Mouse (Mus musculus): ENCODE measurements at regions not wholly inside any gene's neighbourhood (a gene's known extent, or its start where the extent isn't known, plus 50 kb on each side); places are given as distances from the start of the nearest gene placed in this dataset.
A peak's percentile ranks its signal among the peaks of the same experiment; 100 is the strongest.

DNA sequence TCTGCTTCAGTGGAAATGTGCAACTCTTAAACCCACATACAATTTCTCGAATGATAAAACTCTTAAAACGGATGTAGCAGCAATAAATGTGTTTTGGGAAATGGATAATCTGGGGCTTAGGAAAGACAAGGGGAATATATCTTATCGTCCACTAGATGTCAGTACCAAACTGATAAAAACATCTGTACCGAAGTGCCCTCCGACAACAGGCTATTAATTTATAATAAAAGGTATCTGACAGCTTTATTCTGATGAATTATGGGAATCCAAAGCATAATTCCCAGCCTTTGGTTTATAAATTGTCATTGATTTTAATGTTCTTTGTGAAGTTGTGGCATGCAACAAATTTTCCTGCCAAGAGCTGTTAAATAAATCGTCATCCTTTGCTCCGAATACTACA is 153.4 kb downstream of the Etnk1 start:
- H3K36me3 ChIP-seq (replicated peaks in 1 of 2; ENCODE audit: control insufficient read depth in 1 of 2, insufficient read depth in 1 of 2, low read length in 1 of 2): no peaks in the 10 kb centered on the region
- H3K4me1 ChIP-seq (ENCODE audit: control insufficient read depth in 1 of 2, insufficient read depth in 2 of 2): no peaks in the 10 kb centered on the region
- no peak overlapping the region for H3K9ac ChIP-seq (ENCODE audit: insufficient read depth, low read depth)
- H3K79me2 ChIP-seq (replicated peaks; ENCODE audit: control insufficient read depth, extremely low read depth, insufficient read depth, poor library complexity, severe bottlenecking): no peaks in the 10 kb centered on the region
- TF ChIP-seq CTCF (conservative IDR thresholded peaks at IDR 0.05 in 1 of 2, IDR thresholded peaks at IDR 0.05 in 1 of 2; ENCODE audit: low read depth in 2 of 2, low read length in 2 of 2) (peak in 1 of 2 experiments; percentile 56; a peak in 2 of 4 replicates), RAD21 (IDR thresholded peaks at IDR 0.05; ENCODE audit: low read depth, low read length) (peak; percentile 67), JUND (conservative IDR thresholded peaks at IDR 0.05; ENCODE audit: low read depth, low read length) (no peak), EP300 (IDR thresholded peaks at IDR 0.05; ENCODE audit: low read length) (no peak), NRF1 (IDR thresholded peaks at IDR 0.05; ENCODE audit: low read depth, low read length) (no peak)
- no peaks in the 10 kb centered on the region for H3K9me3 ChIP-seq (replicated peaks; ENCODE audit: low read length)
- H3K4me2 ChIP-seq (ENCODE audit: insufficient read depth, low read depth, poor library complexity, severe bottlenecking): no peak overlapping the region
- in situ Hi-C loops (cut with MboI; ENCODE audit: low pct_ligation_motif_present, low pct_unique_long_range_greater_than_20kb, low sequenced_read_pairs) (no loop called here), dilution Hi-C loops (cut with MboI; ENCODE audit: extremely low pct_ligation_motif_present, extremely low pct_unique_long_range_greater_than_20kb, low sequenced_read_pairs) (no loop called here)
- no peak overlapping the region for H3K4me3 ChIP-seq (replicated peaks in 1 of 3; ENCODE audit: low read depth in 2 of 3, low read length in 2 of 3, poor library complexity in 1 of 3)
- no peak overlapping the region for H3K27ac ChIP-seq (ENCODE audit: insufficient read depth, low read depth)
- no peaks in the 10 kb centered on the region for H3K27me3 ChIP-seq (replicated peaks)
- DNase-seq (ENCODE audit: extremely low read depth): peak; percentile 15

DNA sequence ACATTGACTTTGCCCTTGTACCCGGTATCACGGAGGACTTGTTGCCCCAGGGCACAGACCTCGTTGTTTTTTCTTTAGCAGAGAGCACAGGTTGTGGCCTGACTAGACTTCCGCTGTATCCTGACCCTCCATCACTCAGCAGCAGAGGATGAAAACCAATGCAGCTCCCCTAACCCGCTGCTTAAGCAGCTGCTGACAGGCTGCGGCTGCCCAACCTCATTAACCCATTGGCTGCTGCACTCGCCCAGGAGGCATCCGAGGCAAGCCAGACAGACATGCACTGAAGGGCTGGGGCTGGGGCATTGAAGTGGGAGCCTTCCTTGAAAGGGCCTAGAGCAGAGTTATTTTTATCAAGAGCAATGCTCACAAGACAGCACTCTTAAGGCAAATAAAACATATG is 157.6 kb downstream of the Etnk1 start:
- no peaks in the 10 kb centered on the region for H3K27me3 ChIP-seq (replicated peaks)
- no peaks in the 10 kb centered on the region for H3K9me3 ChIP-seq (replicated peaks; ENCODE audit: low read length)
- in situ Hi-C loops (cut with MboI; ENCODE audit: low pct_ligation_motif_present, low pct_unique_long_range_greater_than_20kb, low sequenced_read_pairs) (no loop called here), dilution Hi-C loops (cut with MboI; ENCODE audit: extremely low pct_ligation_motif_present, extremely low pct_unique_long_range_greater_than_20kb, low sequenced_read_pairs) (no loop called here)
- H3K9ac ChIP-seq (ENCODE audit: insufficient read depth, low read depth): no peak overlapping the region
- peaks cover 0 to 10% of the 10 kb centered on the region in 2 experiments; a peak in 2 of 4 replicates for H3K4me1 ChIP-seq (ENCODE audit: control insufficient read depth in 1 of 2, insufficient read depth in 2 of 2)
- no peak for DNase-seq (ENCODE audit: extremely low read depth)
- H3K27ac ChIP-seq (ENCODE audit: insufficient read depth, low read depth): no peak overlapping the region
- TF ChIP-seq ELF1 (IDR thresholded peaks at IDR 0.05; ENCODE audit: low read depth, low read length): no peak
- no peak for TF ChIP-seq ZMIZ1 (IDR thresholded peaks at IDR 0.05; ENCODE audit: low read depth, low read length)
- TF ChIP-seq USF2 (conservative IDR thresholded peaks at IDR 0.05; ENCODE audit: low read depth, low read length): no peak
- TF ChIP-seq TCF12 (IDR thresholded peaks at IDR 0.05; ENCODE audit: low read depth, low read length): no peak
- TF ChIP-seq HCFC1 (IDR thresholded peaks at IDR 0.05; ENCODE audit: low read depth, low read length): no peak
- no peak for TF ChIP-seq SMC3 (IDR thresholded peaks at IDR 0.05; ENCODE audit: low read depth, low read length)
- no peak for TF ChIP-seq MAFK (IDR thresholded peaks at IDR 0.05; ENCODE audit: insufficient replicate concordance, low read length)
- TF ChIP-seq RAD21 (IDR thresholded peaks at IDR 0.05; ENCODE audit: low read depth, low read length): no peak
- no peak for TF ChIP-seq IRF4 (IDR thresholded peaks at IDR 0.05; ENCODE audit: low read depth, low read length)
- TF ChIP-seq ZKSCAN1 (IDR thresholded peaks at IDR 0.05; ENCODE audit: borderline replicate concordance, low read depth, low read length): no peak
- TF ChIP-seq TBP (conservative IDR thresholded peaks at IDR 0.05; ENCODE audit: low read depth, low read length): no peak
- no peak for TF ChIP-seq GABPA (IDR thresholded peaks at IDR 0.05; ENCODE audit: insufficient replicate concordance, low read depth, low read length)
- H3K36me3 ChIP-seq (replicated peaks in 1 of 2; ENCODE audit: control insufficient read depth in 1 of 2, insufficient read depth in 1 of 2, low read length in 1 of 2): no peaks in the 10 kb centered on the region
- no peaks in the 10 kb centered on the region for H3K79me2 ChIP-seq (replicated peaks; ENCODE audit: control insufficient read depth, extremely low read depth, insufficient read depth, poor library complexity, severe bottlenecking)
- no peak overlapping the region for H3K4me3 ChIP-seq (replicated peaks in 1 of 3; ENCODE audit: low read depth in 2 of 3, low read length in 2 of 3, poor library complexity in 1 of 3)
- H3K4me2 ChIP-seq (ENCODE audit: insufficient read depth, low read depth, poor library complexity, severe bottlenecking): no peak overlapping the region

All from CH12.LX (cell line).